Mouse (Mus musculus): Measurements from ENCODE around the gene Acyp1. TPM values are rescaled to one million over a fixed set of nuclear protein-coding genes. Genes with fewer than 3 reads are reported as not detected.
A peak's percentile ranks its signal among the peaks of the same experiment; 100 is the strongest.

The Acyp1 gene
- 33.6 and 35.9 TPM in 2 replicates for polyA plus RNA-seq (2015; fragmentation: Nextera tagmentation; extraction: Ambion mirVana)

DNA sequence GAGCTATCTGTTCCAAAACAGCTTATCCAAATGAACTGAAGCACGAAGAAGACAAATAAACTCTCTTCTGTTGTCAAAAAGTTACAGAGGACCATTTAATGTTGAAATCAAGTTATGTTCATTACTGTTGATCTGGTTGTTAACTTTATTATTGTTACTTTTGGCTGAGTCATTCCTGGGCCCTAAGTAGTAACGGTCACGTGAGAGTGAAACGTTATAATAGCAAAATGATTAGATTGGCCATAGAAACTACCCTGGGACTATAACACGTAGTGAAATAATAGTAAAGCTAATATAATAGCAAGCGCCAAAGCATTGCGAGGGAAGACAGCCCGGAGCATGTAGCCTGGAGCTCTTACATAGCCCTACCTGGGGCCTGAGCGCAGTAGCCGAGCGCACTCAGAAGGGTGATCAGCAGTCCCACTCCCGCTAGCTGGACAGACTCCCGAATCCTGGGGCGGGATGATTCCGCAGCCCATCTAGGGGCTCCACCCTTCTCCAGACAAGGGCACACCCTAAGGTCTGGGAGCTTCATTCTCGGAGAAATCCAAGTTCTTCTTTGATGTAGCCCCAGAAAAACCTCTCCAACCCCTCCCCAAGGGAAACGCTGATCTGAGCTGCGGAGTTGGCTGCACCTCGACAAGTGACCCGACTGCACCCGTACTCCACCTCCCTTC, at the start of gene Acyp1:
Acyp1 (minus strand) TSS at position 630 of the 677 bp plus-strand sequence.
- peak within 1 kb of the TSS; percentile 66 for H3K4me2 ChIP-seq (replicated peaks; ENCODE audit: low read depth)
- peak within 1 kb of the TSS; percentile 59 for H3K9ac ChIP-seq (ENCODE audit: low read length)
- peak within 1 kb of the TSS; percentile 83 for H3K27ac ChIP-seq (replicated peaks)
- peak within 1 kb of the TSS; percentile 41 for H3K4me3 ChIP-seq (ENCODE audit: low read depth, low read length)
- H3K9me3 ChIP-seq (ENCODE audit: control insufficient read depth, low read length), result no peaks in the 10 kb centered on the region
- H3K36me3 ChIP-seq (ENCODE audit: control insufficient read depth, insufficient read depth, low read length), result no peaks in the 10 kb centered on the region
- TF ChIP-seq EP300 (optimal IDR thresholded peaks at IDR 0.05) (no peak), CTCF (IDR thresholded peaks at IDR 0.05; ENCODE audit: low read depth) (no peak)
- WGBS, result 10% methylated on average over 21 of the region's 21 CpGs
- peak; percentile 70 for ATAC-seq (ENCODE audit: low FRiP score, low TSS enrichment)
- H3K27me3 ChIP-seq (ENCODE audit: control insufficient read depth, insufficient read depth, low read length), result no peaks in the 10 kb centered on the region
- peak; percentile 48 for DNase-seq (ENCODE audit: low spot score)
- no peaks in the 10 kb centered on the region for H3K4me1 ChIP-seq (replicated peaks; ENCODE audit: control insufficient read depth, insufficient read depth)

DNA sequence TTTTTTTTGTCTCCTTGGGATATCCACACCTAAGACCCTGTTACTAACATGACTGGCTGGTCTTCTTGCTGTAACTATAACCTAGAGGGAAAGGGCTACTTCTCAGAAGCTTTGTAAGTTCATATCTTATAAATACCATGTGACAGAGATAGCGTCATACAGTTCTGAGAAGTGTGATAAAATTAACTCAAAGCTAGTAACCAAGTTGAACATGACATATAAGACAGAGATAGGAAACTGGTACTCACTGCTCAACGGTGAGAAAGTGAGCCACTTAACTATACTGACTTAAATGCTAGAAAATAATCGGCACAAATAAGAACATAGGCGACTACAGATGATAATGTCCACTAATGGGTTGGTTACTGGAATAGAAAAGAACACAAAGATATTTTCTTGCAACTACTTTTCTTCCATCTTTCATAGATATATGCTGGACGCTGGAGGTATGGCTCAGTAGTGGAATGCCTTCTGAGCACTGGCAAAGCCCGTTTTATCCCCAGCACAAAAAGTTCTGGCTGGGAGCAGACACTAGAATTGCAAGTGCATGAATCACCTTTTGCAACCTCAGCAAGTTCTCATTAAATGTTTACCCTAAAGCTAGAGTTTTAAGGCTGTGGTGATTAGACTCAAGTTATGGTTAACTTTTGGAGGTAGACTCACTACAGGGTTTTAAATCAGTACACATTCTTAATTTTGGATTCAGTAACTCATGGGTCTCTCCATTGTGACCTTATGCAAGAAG, 49.5 kb upstream of the Acyp1 start:
- peaks cover 5% of the 10 kb centered on the region; the same call in 1 of the 2 replicates for H3K36me3 ChIP-seq (ENCODE audit: control insufficient read depth, insufficient read depth, low read length)
- DNase-seq (ENCODE audit: low spot score), result no peak
- WGBS, result 60% methylated on average over 6 of the region's 6 CpGs
- TF ChIP-seq EP300 (optimal IDR thresholded peaks at IDR 0.05), result no peak
- TF ChIP-seq CTCF (IDR thresholded peaks at IDR 0.05; ENCODE audit: low read depth), result no peak
- H3K4me3 ChIP-seq (ENCODE audit: low read depth, low read length), result peak overlapping the region; percentile 95; the same call in 1 of the 2 replicates
- no peak for ATAC-seq (ENCODE audit: low FRiP score, low TSS enrichment)
- 0 out of 2 replicates have a peak, but pooled peaks cover 2% of the 10 kb centered on the region for H3K4me1 ChIP-seq (replicated peaks; ENCODE audit: control insufficient read depth, insufficient read depth)
- no peak overlapping the region for H3K9ac ChIP-seq (ENCODE audit: low read length)
- H3K27me3 ChIP-seq (ENCODE audit: control insufficient read depth, insufficient read depth, low read length), result no peaks in the 10 kb centered on the region
- no peak overlapping the region for H3K27ac ChIP-seq (replicated peaks)
- no peaks in the 10 kb centered on the region for H3K9me3 ChIP-seq (ENCODE audit: control insufficient read depth, low read length)
- H3K4me2 ChIP-seq (replicated peaks; ENCODE audit: low read depth), result peak overlapping the region; percentile 78

DNA sequence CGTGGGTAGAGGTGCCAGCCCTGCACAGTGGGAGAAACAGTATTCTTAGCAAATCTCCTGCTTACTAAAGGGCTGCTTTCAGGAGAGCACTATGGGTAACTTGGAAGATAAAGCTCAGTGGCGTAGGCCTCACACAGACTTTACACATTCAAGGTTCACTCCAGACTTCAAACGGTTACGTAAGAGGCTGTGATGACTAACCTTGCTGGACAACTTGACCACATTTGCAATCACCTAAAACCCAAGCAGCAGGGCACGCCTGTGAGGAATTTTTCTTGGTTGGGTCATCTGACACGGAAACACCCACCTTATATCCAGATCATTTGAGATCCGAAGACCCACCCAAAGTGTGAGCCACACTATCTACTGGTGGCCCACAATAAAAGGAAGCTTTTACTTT, 41.9 kb upstream of the Acyp1 start:
- no peaks in the 10 kb centered on the region for H3K4me1 ChIP-seq (replicated peaks; ENCODE audit: control insufficient read depth, insufficient read depth)
- DNase-seq (ENCODE audit: low spot score) (no peak), ATAC-seq (ENCODE audit: low FRiP score, low TSS enrichment) (peak; percentile 66)
- no peak overlapping the region for H3K9ac ChIP-seq (ENCODE audit: low read length)
- no peaks in the 10 kb centered on the region for H3K9me3 ChIP-seq (ENCODE audit: control insufficient read depth, low read length)
- no peak overlapping the region for H3K4me3 ChIP-seq (ENCODE audit: low read depth, low read length)
- 74% methylated on average over 7 of the region's 7 CpGs for WGBS
- no peak for TF ChIP-seq EP300 (optimal IDR thresholded peaks at IDR 0.05)
- TF ChIP-seq CTCF (IDR thresholded peaks at IDR 0.05; ENCODE audit: low read depth), result no peak
- H3K4me2 ChIP-seq (replicated peaks; ENCODE audit: low read depth), result no peak overlapping the region
- peaks cover 10% of the 10 kb centered on the region; the same call in 1 of the 2 replicates for H3K36me3 ChIP-seq (ENCODE audit: control insufficient read depth, insufficient read depth, low read length)
- no peaks in the 10 kb centered on the region for H3K27me3 ChIP-seq (ENCODE audit: control insufficient read depth, insufficient read depth, low read length)
- no peak overlapping the region for H3K27ac ChIP-seq (replicated peaks)

GRCm38 (mm10) chr12:85308651-85309050, 20.4 kb upstream of the Acyp1 start:
- ATAC-seq (ENCODE audit: low FRiP score, low TSS enrichment), result no peak
- TF ChIP-seq CTCF (IDR thresholded peaks at IDR 0.05; ENCODE audit: low read depth) (no peak), EP300 (optimal IDR thresholded peaks at IDR 0.05) (no peak)
- H3K4me1 ChIP-seq (replicated peaks; ENCODE audit: control insufficient read depth, insufficient read depth), result no peaks in the 10 kb centered on the region
- peaks cover 36% of the 10 kb centered on the region for H3K36me3 ChIP-seq (ENCODE audit: control insufficient read depth, insufficient read depth, low read length)
- H3K9ac ChIP-seq (ENCODE audit: low read length), result no peak overlapping the region
- no peak overlapping the region for H3K27ac ChIP-seq (replicated peaks)
- no peak for DNase-seq (ENCODE audit: low spot score)
- H3K4me3 ChIP-seq (ENCODE audit: low read depth, low read length), result no peak overlapping the region
- no peaks in the 10 kb centered on the region for H3K27me3 ChIP-seq (ENCODE audit: control insufficient read depth, insufficient read depth, low read length)
- H3K4me2 ChIP-seq (replicated peaks; ENCODE audit: low read depth), result no peak overlapping the region
- H3K9me3 ChIP-seq (ENCODE audit: control insufficient read depth, low read length), result no peaks in the 10 kb centered on the region
- WGBS, result 84% methylated on average over 3 of the region's 3 CpGs

DNA sequence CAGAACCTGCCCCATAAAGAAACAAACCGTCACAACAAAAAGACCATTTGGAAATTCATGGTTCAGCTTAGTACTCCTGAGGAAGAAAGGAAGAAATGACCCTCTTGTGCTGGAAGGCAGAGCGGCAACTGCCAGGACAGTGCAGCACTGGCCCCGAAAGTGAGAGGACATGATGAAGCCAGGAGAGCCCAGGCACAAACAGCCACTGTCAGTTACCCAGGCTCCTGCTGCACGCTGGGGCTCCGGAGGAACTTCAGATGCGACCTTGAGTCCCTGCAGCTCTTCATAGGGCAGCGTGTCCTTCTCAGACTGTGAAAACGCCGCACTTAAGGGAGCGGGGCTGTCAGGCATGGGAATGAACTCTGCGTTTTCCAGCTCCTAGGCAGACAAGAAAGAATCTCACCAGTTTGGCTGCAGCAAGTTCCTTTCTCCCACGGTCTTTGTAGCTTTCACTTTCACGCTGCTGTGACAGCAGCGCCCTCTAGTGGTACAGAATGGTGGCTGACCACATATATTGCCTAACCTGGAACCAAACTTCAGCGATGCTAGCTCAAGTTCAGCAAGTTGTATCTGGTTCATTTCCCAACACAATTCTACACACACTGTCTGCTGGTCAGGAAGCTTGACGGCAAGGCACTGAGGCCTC, 17.1 kb upstream of the Acyp1 start:
- DNase-seq (ENCODE audit: low spot score), result peak; percentile 84

More for the DNA sequence above, 17.1 kb upstream of the Acyp1 start:
- WGBS, result 39% methylated on average over 16 of the region's 16 CpGs
- Histone ChIP-seq H3K4me1 (replicated peaks; ENCODE audit: control insufficient read depth, insufficient read depth) (no peaks in the 10 kb centered on the region), H3K27me3 (ENCODE audit: control insufficient read depth, insufficient read depth, low read length) (no peaks in the 10 kb centered on the region), H3K4me3 (ENCODE audit: low read depth, low read length) (peak overlapping the region; percentile 17; the same call in 1 of the 2 replicates), H3K4me2 (replicated peaks; ENCODE audit: low read depth) (peak overlapping the region; percentile 39), H3K27ac (replicated peaks) (peak overlapping the region; percentile 63), H3K9me3 (ENCODE audit: control insufficient read depth, low read length) (no peaks in the 10 kb centered on the region), H3K9ac (ENCODE audit: low read length) (no peak overlapping the region), H3K36me3 (ENCODE audit: control insufficient read depth, insufficient read depth, low read length) (peaks cover 45% of the 10 kb centered on the region)
- TF ChIP-seq CTCF (IDR thresholded peaks at IDR 0.05; ENCODE audit: low read depth), result peak; percentile 100
- no peak for TF ChIP-seq EP300 (optimal IDR thresholded peaks at IDR 0.05)
- peak; percentile 72 for ATAC-seq (ENCODE audit: low FRiP score, low TSS enrichment)

Measured in stomach, postnatal 0 days (tissue).